In the genomic region with DNA sequence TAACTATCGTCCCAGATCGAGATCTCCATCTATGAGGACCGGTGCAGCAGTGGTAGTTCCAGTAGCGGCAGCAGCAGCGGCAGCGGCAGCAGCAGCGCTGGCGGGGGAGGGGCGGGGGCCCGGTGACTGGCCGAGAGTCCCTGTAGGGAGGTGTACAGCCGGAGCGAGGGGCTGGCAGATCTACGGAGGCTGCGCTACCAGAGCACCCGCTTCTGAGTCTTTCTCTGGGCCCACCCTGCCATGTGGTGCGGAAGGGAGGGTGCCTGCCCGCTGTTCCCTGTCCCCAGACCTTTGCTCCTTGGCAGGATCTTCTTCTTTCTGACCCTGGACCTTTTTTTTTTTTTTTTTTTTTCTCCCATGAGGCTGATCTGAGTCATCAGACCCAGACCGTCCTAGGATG, we compare ENCODE assay signal across 9 mouse cellular contexts. TPM values are rescaled to one million over a fixed set of nuclear protein-coding genes. Genes with fewer than 3 reads are reported as not detected.
DNase-seq lines count a peak whose midpoint lies in the region; ATAC-seq and TF ChIP-seq lines count a peak whose summit lies in the region.
"Had no signal": no experiment of that assay in that cellular context is flagged by ENCODE, and none has a peak within 500 bp of the region (broad histone marks: within the 10 kb centered on the region; RNA-seq: fewer than 3 reads in every experiment).

No protein-coding gene starts in this region.

- H3K9ac ChIP-seq in intestine, embryonic 16.5 days (ENCODE audit: low read depth, low read length), result no peak overlapping the region; the same call in 1 of the 2 replicates

- no peak for TF ChIP-seq CTCF in left cerebral cortex, adult 2 months (IDR thresholded peaks at IDR 0.05)

- peak; percentile 42 for DNase-seq in 3T3-L1 (ENCODE audit: low read depth, low spot score)
- DNase-seq in Muller cell, postnatal 12 days (ENCODE audit: inconsistent ontology term), result peak; percentile 49
- peak; percentile 37 for DNase-seq in forebrain, embryonic 10.5 days (ENCODE audit: extremely low spot score, low spot score)
- DNase-seq in mesoderm, embryonic 11.5 days (ENCODE audit: low read depth, low spot score), result peak; percentile 36
- no peak for DNase-seq in frontal cortex, postnatal 10 days (ENCODE audit: low spot score in 2 of 2)
- no peak for DNase-seq in left cerebral cortex, adult 2 months (ENCODE audit: extremely low spot score in 1 of 2, low spot score in 2 of 2)

- 1% methylated on average over 19 of the region's 19 CpGs for WGBS in forebrain, embryonic 10.5 days
- 3% methylated on average over 19 of the region's 19 CpGs for WGBS in intestine, embryonic 16.5 days

- H3K4me2 ChIP-seq in intestine, embryonic 16.5 days (ENCODE audit: low read depth, low read length), result peak overlapping the region; percentile 44

- H3K4me1 ChIP-seq in forebrain, embryonic 10.5 days, result peaks cover 10% of the 10 kb centered on the region
- no peaks in the 10 kb centered on the region for H3K4me1 ChIP-seq in intestine, embryonic 16.5 days (ENCODE audit: control insufficient read depth, insufficient read depth, low read length)

- H3K27me3 ChIP-seq in forebrain, embryonic 10.5 days (ENCODE audit: poor library complexity, severe bottlenecking), result peaks cover 51% of the 10 kb centered on the region
- no peaks in the 10 kb centered on the region for H3K27me3 ChIP-seq in intestine, embryonic 16.5 days (replicated peaks; ENCODE audit: control insufficient read depth, insufficient read depth, low read length)

- H3K27ac ChIP-seq in forebrain, embryonic 10.5 days, result 0 out of 2 replicates have a peak overlapping the region, but pooled peaks have one; percentile 26
- no peak overlapping the region for H3K27ac ChIP-seq in intestine, embryonic 16.5 days (ENCODE audit: low read length)
- no peak overlapping the region for H3K27ac ChIP-seq in left cerebral cortex, adult 2 months

- no peaks in the 10 kb centered on the region for H3K9me3 ChIP-seq in forebrain, embryonic 10.5 days
- H3K9me3 ChIP-seq in intestine, embryonic 16.5 days (ENCODE audit: control insufficient read depth, low read length), result no peaks in the 10 kb centered on the region
- H3K9me3 ChIP-seq: megakaryocyte, embryonic 14.5 days had no signal

- no peak for ATAC-seq in intestine, embryonic 16.5 days
- ATAC-seq in inflammation-experienced regulatory T-cells, adult 6 months, result no peak

- H3K36me3 ChIP-seq in forebrain, embryonic 10.5 days (replicated peaks), result no peaks in the 10 kb centered on the region
- no peaks in the 10 kb centered on the region for H3K36me3 ChIP-seq in intestine, embryonic 16.5 days (ENCODE audit: control insufficient read depth, insufficient read depth, low read length)

- intact Hi-C loops in left cerebral cortex, adult 2 months (cut with DNase I), result no loop called here

- H3K4me3 ChIP-seq in forebrain, embryonic 10.5 days, result peak overlapping the region; percentile 43
- H3K4me3 ChIP-seq in intestine, embryonic 16.5 days (ENCODE audit: low read length), result 0 out of 2 replicates have a peak overlapping the region, but pooled peaks have one; percentile 19
- no peak overlapping the region for H3K4me3 ChIP-seq in left cerebral cortex, adult 2 months
- H3K4me3 ChIP-seq: megakaryocyte, embryonic 14.5 days had no signal

RNA-seq across cellular contexts. Expression of a gene that starts 21.0 kb away (rescaled TPM):
- 0.59 and 1.0 TPM in 2 replicates for polyA plus RNA-seq in forebrain, embryonic 10.5 days (2016; fragmentation: Nextera tagmentation; extraction: Ambion mirVana)
- 1.0 and 1.2 TPM in 2 replicates for polyA plus RNA-seq in intestine, embryonic 16.5 days (2015; fragmentation: Nextera tagmentation; extraction: Ambion mirVana)
- 100 to 1,000 TPM; 124 TPM for total RNA-seq in left cerebral cortex, adult 2 months (2021)
- polyA plus RNA-seq in inflammation-experienced regulatory T-cells, adult 6 months (2017; shearing (Covaris generic)), result not detected

Comparison
In these comparisons a context has a peak if more than half of its experiments do, and no peak if none do; other contexts are left out.
1. DNase-seq: peak in 3T3-L1 (single experiment), Muller cell, postnatal 12 days (single experiment), forebrain, embryonic 10.5 days (single experiment) and mesoderm, embryonic 11.5 days (single experiment); none in frontal cortex, postnatal 10 days (0 of 2) and left cerebral cortex, adult 2 months (0 of 2).